Mouse (Mus musculus) spleen, adult 2 months (tissue): ENCODE data around the gene Gab2.

Source experiments
- CTCF ChIP-seq: fragments of 200-500 bp; IDR thresholded peaks from 2 replicates; pipeline ENCODE4 v1.5.1; 2011; ENCODE audit warnings: mild to moderate bottlenecking, inconsistent platforms; ENCODE audit not compliant: insufficient read depth, insufficient read length, insufficient replicate concordance; ENCODE audit errors: extremely low read depth
- POLR2A ChIP-seq: fragments of 200-500 bp; IDR thresholded peaks from 2 replicates; pipeline ENCODE4 v1.6.1; 2011; ENCODE audit warnings: low read depth, low read length, inconsistent platforms

GRCm38 (mm10) chr7:97072061-97072460, 9.3 kb upstream of the Gab2 start:
- TF ChIP-seq POLR2A (no peak), CTCF (no peak)
